Mouse (Mus musculus) gastrocnemius, adult 18-20 months (tissue): ENCODE measurements around the gene Dnah2. TPM values are rescaled to one million over a fixed set of nuclear protein-coding genes. Genes with fewer than 3 reads are reported as not detected.

Experiments
- microRNA-seq: library from miRNA; unstranded; fragments of <30 nt; microRNA quantifications from one replicate; pipeline ENCODE4 v1.2.0, GENCODE M21; 2021
- total RNA-seq, 2 experiments: library from RNA; stranded (reverse); gene quantifications; 2 replicates each; pipeline ENCODE4 v1.2.3; 2021

The Dnah2 gene
- total RNA-seq, 2 experiments from 2014 or later = 0.14 to 0.83 TPM

Small RNA genes lying within 50 kb of the gene (microRNA-seq; reads per million reads assigned to microRNA genes)
- gene Gm27493 = not detected

Other genes with a start within 250 kb of the Dnah2 start
- 1 to 10 TPM; 1.2 to 1.7 TPM for gene Cntrob, start 225.3 kb downstream of the Dnah2 start, total RNA-seq
- 10 to 100 TPM; 43.4 to 44.8 TPM for gene Trappc1, start 225.1 kb downstream of the Dnah2 start, total RNA-seq
- under 1 TPM in 1 of 2 experiments, not detected in 1; 0.09 TPM for gene Kcnab3, start 222.9 kb downstream of the Dnah2 start, total RNA-seq
- under 1 TPM; 0.25 to 0.43 TPM for gene Rnf227, start 208.6 kb downstream of the Dnah2 start, total RNA-seq
- gene Chd3, start 179.7 kb downstream of the Dnah2 start, total RNA-seq = 1 to 10 TPM; 5.7 to 7.9 TPM
- gene Naa38, start 153.6 kb downstream of the Dnah2 start, total RNA-seq = 10 to 100 TPM; 70.5 to 72.1 TPM
- gene Cyb5d1, start 153.5 kb downstream of the Dnah2 start, total RNA-seq = 10 to 100 TPM; 29.3 to 33.0 TPM
- gene Tmem88, start 150.9 kb downstream of the Dnah2 start, total RNA-seq = 1 to 10 TPM; 2.6 to 4.1 TPM
- 10 to 100 TPM; 19.6 to 22.0 TPM for gene Kdm6b, start 135.4 kb downstream of the Dnah2 start, total RNA-seq
- under 1 TPM; 0.37 to 0.74 TPM for gene Efnb3, start 11.1 kb upstream of the Dnah2 start, total RNA-seq
- gene Wrap53, start 31.1 kb upstream of the Dnah2 start, total RNA-seq = 1 to 10 TPM; 3.2 to 3.3 TPM
- 10 to 100 TPM; 12.9 to 15.3 TPM for gene Trp53, start 31.2 kb upstream of the Dnah2 start, total RNA-seq
- gene Atp1b2, start 56.8 kb upstream of the Dnah2 start, total RNA-seq = 100 to 1,000 TPM; 347 to 393 TPM
- gene Shbg, start 68.8 kb upstream of the Dnah2 start, total RNA-seq = not detected
- 1 to 10 TPM; 2.5 to 2.6 TPM for gene Sat2, start 72.9 kb upstream of the Dnah2 start, total RNA-seq
- 100 to 1,000 TPM; 101 to 106 TPM for gene Fxr2, start 83.9 kb upstream of the Dnah2 start, total RNA-seq
- not detected for gene Sox15, start 106.2 kb upstream of the Dnah2 start, total RNA-seq
- 1 to 10 TPM; 7.5 to 9.5 TPM for gene Mpdu1, start 113.5 kb upstream of the Dnah2 start, total RNA-seq
- gene Cd68, start 117.0 kb upstream of the Dnah2 start, total RNA-seq = 1 to 10 TPM; 1.2 to 4.0 TPM
- gene Eif4a1, start 123.3 kb upstream of the Dnah2 start, total RNA-seq = 10 to 100 TPM; 69.6 to 97.7 TPM
- gene Senp3, start 133.0 kb upstream of the Dnah2 start, total RNA-seq = 10 to 100 TPM; 21.9 to 25.4 TPM
- gene Tnfsf13, start 136.7 kb upstream of the Dnah2 start, total RNA-seq = under 1 TPM; 0.62 to 0.64 TPM
- 10 to 100 TPM in 1 of 2 experiments, 1 to 10 TPM in 1; 7.4 to 10.4 TPM for gene Tnfsf12, start 146.7 kb upstream of the Dnah2 start, total RNA-seq
- gene Tnfsfm13, start 147.0 kb upstream of the Dnah2 start, total RNA-seq = 1 to 10 TPM; 1.1 to 1.3 TPM
- gene Polr2a, start 209.5 kb upstream of the Dnah2 start, total RNA-seq = 10 to 100 TPM; 33.0 to 33.9 TPM
- gene Slc35g3, start 212.9 kb upstream of the Dnah2 start, total RNA-seq = not detected
- gene Zbtb4, start 216.8 kb upstream of the Dnah2 start, total RNA-seq = 10 to 100 TPM; 37.1 to 37.5 TPM
- 10 to 100 TPM; 30.6 to 31.2 TPM for gene Chrnb1, start 246.8 kb upstream of the Dnah2 start, total RNA-seq